Mouse (Mus musculus): ENCODE measurements around the gene 3110009E18Rik.

GRCm38 (mm10) chr1:120174991-120175390, 54.0 kb downstream of the 3110009E18Rik start:
- TF ChIP-seq CTCF (IDR thresholded peaks at IDR 0.05; ENCODE audit: borderline replicate concordance, control insufficient read depth, extremely low read depth, insufficient read depth, low read length, poor library complexity) (no peak), POLR2A (IDR thresholded peaks at IDR 0.05; ENCODE audit: control insufficient read depth, extremely low read depth, insufficient read depth, low read length, poor library complexity) (no peak)
